Mouse (Mus musculus): ENCODE data around the gene Npc2.

GRCm38 (mm10) chr12:84726986-84727385 lies 46.0 kb downstream of the Npc2 start:
- TF ChIP-seq POLR2A (IDR thresholded peaks at IDR 0.05; ENCODE audit: borderline replicate concordance, low read depth, low read length) (no peak), CTCF (IDR thresholded peaks at IDR 0.05; ENCODE audit: low read depth, low read length) (no peak)

Measured in bone marrow macrophage, adult 2 months (primary cell).